Mouse (Mus musculus) gastrocnemius, adult 2 months (tissue): ENCODE data around the gene Mapk9. TPM values are rescaled to one million over a fixed set of nuclear protein-coding genes. Genes with fewer than 3 reads are reported as not detected.

Source experiments
- DNase-seq: peaks from one replicate; pipeline ENCODE4 v3.0.0; 2022
- H3K27ac ChIP-seq: fragments of 200-600 bp; 2 replicates; pipeline ENCODE4 v1.8.1; 2022; ENCODE audit warnings: mild to moderate bottlenecking
- H3K4me3 ChIP-seq: fragments of 200-600 bp; 2 replicates; pipeline ENCODE4 v1.8.1; 2022; ENCODE audit warnings: mild to moderate bottlenecking, moderate library complexity
- CTCF ChIP-seq: fragments of 200-600 bp; IDR thresholded peaks from 2 replicates; pipeline ENCODE4 v1.8.1; 2022; ENCODE audit warnings: antibody characterized with exemption, mild to moderate bottlenecking, moderate library complexity
- intact Hi-C: fragments of 180-260 bp; cut with DNase I; formaldehyde crosslinking; loops from one replicate; pipeline ENCODE4 v1.15.1; 2025
- total RNA-seq, 2 experiments: library from RNA; stranded (reverse); gene quantifications; 2 replicates each; pipeline ENCODE4 v1.2.3; 2021

Mapk9 gene
- total RNA-seq, 2 experiments from 2014 or later, result 47.4 to 54.4 TPM

- no peak overlapping the region for H3K27ac ChIP-seq
- H3K4me3 ChIP-seq, result no peak overlapping the region
- DNase-seq, result no peak
- TF ChIP-seq CTCF, result no peak
- intact Hi-C loops, result no loop called here
These were observed 30.6 kb downstream of the Mapk9 start for GRCm38 (mm10) chr11:49876948-49877817.

DNA sequence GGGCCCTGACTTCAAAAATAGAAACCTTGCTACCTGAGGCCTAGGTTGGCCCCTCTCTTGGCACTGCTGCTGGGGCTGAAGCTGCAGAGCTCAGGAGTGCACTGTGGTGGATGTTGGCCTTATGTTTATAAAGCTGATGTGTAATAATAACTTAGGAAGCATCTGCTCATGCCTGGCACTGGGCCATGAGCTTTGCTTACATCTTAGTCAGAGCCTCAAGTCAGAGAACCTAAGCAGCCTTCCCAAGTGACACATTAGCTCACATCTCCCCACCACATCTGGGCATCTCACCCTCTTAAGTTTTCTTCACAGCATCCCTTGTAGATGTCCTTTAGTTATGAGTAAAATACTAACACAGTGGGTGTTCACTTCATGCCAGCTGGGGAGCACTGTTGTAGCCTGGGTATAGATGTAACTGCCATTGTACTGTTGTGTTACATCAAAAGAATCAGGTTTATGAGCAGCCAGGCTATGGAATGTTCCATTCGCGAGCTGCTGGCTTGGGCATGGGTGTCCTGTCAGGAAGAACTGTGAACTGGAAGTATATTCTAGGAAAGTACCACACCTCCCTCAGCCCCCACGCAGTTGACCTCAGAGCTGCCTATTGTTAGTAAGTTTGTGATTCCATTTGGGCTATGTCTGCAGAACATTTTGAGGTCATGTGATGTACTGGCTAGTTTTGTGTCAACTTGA is 33.5 kb downstream of the Mapk9 start:
- TF ChIP-seq CTCF, result no peak
- no peak overlapping the region for H3K27ac ChIP-seq
- intact Hi-C loops, result no loop called here
- DNase-seq, result no peak
- no peak overlapping the region for H3K4me3 ChIP-seq

- no peak for TF ChIP-seq CTCF
- Histone ChIP-seq H3K4me3 (no peak overlapping the region), H3K27ac (no peak overlapping the region)
- intact Hi-C loops, result no loop called here
- DNase-seq, result no peak
These were observed 36.8 kb downstream of the Mapk9 start for GRCm38 (mm10) chr11:49883394-49883793.

GRCm38 (mm10) chr11:49888469-49888868 is 41.9 kb downstream of the Mapk9 start:
- Histone ChIP-seq H3K27ac (no peak overlapping the region), H3K4me3 (no peak overlapping the region)
- no peak for DNase-seq
- intact Hi-C loops, result no loop called here
- no peak for TF ChIP-seq CTCF

DNA sequence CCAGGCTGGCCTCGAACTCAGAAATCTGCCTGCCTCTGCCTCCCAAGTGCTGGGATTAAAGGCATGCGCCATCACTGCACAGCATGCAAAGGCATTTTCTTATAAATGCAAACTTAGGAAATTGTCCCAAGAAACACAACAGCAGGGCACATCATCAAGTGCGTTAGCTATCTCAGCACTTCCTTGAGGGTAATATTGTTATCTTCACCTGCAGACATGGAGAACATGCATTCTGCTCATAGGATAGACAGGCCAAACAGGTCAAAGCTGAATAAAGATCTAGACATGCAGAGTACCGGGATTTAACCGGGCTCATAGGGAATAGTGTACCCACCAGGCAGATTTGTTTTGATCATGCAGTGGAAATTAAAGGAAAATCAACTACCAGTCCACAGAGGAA is 45.4 kb downstream of the Mapk9 start:
- no peak for TF ChIP-seq CTCF
- H3K4me3 ChIP-seq, result no peak overlapping the region
- H3K27ac ChIP-seq, result no peak overlapping the region
- intact Hi-C loops, result no loop called here
- DNase-seq, result no peak

- H3K4me3 ChIP-seq, result no peak overlapping the region
- TF ChIP-seq CTCF, result no peak
- H3K27ac ChIP-seq, result no peak overlapping the region
- DNase-seq, result no peak
- intact Hi-C loops, result no loop called here
These were observed 47.3 kb downstream of the Mapk9 start for GRCm38 (mm10) chr11:49893806-49894205.

- no peak overlapping the region for H3K27ac ChIP-seq
- TF ChIP-seq CTCF, result no peak
- intact Hi-C loops, result no loop called here
- no peak for DNase-seq
- no peak overlapping the region for H3K4me3 ChIP-seq
These were observed 49.5 kb downstream of the Mapk9 start for GRCm38 (mm10) chr11:49895966-49896590.

DNA sequence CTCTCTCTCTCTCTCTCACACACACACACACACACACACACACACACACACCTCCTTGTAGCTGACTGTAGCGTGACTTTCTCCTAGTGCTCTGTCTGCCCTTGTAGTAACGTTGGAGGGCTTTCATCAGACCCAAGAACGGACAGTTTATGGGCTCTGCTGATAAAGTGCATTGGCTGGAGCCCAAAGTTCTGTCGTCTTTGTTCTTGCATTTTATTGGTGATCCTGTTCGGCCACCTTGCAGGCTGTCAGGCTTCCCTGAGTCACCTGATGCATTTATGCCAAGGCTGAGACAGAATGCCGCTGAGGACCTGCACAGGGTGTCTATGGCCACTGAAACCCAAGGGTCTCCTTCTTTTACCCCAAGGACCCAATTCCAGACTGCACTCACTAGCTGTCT is 53.5 kb downstream of the Mapk9 start:
- no peak overlapping the region for H3K27ac ChIP-seq
- DNase-seq, result no peak
- no peak overlapping the region for H3K4me3 ChIP-seq
- no peak for TF ChIP-seq CTCF
- intact Hi-C loops, result loop anchor here (5.0 kb wide), 1 partner anchor 57 kb away; no protein-coding TSS in a partner anchor

DNA sequence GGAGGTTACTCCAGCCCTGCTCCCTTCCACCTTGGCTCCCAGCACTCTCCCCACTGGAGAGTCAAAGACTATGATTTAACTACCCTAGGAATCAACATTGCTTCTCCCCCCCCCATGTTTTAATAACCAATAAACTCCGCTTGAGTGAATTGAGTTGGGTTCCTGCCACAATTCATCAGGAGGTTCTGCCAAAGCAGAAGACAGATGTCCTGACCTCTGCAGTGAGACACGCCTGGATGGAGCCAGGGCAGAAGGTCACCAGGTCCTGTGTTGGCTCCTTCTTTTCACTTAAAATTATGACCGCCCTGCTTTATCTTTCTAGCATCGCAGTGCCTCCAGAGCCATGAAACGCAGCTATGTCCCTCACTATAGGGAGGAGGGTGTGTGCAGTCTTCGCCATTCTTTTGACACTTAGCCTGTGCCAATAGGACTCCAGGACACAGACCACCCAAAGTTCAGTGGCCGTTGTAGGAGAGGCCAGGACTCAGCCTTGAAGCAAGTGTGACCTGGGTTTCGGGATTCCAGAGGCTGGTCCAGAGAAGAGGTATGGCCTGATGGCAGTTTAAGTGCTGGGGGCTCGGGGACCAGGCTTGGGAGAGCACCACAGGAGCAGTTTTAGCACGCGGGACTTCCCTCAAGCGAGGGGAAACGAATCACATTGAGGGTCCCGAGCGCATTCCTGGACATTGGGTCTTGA is 54.6 kb downstream of the Mapk9 start:
- intact Hi-C loops, result loop anchor here (5.0 kb wide), 1 partner anchor 56 kb away; no protein-coding TSS in a partner anchor
- peak overlapping the region; percentile 73 for H3K4me3 ChIP-seq
- H3K27ac ChIP-seq, result no peak overlapping the region; the same call in 1 of the 2 replicates
- no peak for TF ChIP-seq CTCF
- DNase-seq, result no peak

- Histone ChIP-seq H3K4me3 (peak within 1 kb of the TSS; percentile 73), H3K27ac (peak within 1 kb of the TSS; percentile 28)
- peak; percentile 81 for TF ChIP-seq CTCF
- peak; percentile 82 for DNase-seq
- intact Hi-C loops, result loop anchor here (5.0 kb wide), 1 partner anchor 55 kb away; no protein-coding TSS in a partner anchor
These were observed 55.3 kb downstream of the Mapk9 start, which contains the start of gene Rasgef1c for GRCm38 (mm10) chr11:49901659-49902458. Gene Rasgef1c (plus strand): TSS chr11:49901835.

- Histone ChIP-seq H3K4me3 (no peak overlapping the region), H3K27ac (no peak overlapping the region)
- intact Hi-C loops, result loop anchor here (5.0 kb wide), 1 partner anchor 54 kb away; no protein-coding TSS in a partner anchor
- peak; percentile 72 for DNase-seq
- TF ChIP-seq CTCF, result peak; percentile 90
These were observed 56.8 kb downstream of the Mapk9 start for GRCm38 (mm10) chr11:49903333-49903732.
